Mouse (Mus musculus) liver, adult 2 months (tissue): ENCODE measurements around the gene Igf1r. TPM values are rescaled to one million over a fixed set of nuclear protein-coding genes. Genes with fewer than 3 reads are reported as not detected.

ENCODE experiments used
- DNase-seq: peaks from one replicate; pipeline ENCODE4 v3.0.0-alpha.2; 2011; ENCODE audit warnings: low read depth, low spot score; ENCODE audit errors: extremely low read depth
- H3K27ac ChIP-seq: fragments of 200-500 bp; replicated peaks from 2 replicates; pipeline ENCODE4 v1.5.1; 2012; ENCODE audit warnings: low read depth, mild to moderate bottlenecking, control low read depth, inconsistent platforms, low read length; ENCODE audit not compliant: insufficient read depth
- H3K27me3 ChIP-seq: fragments of 200-500 bp; 2 replicates; pipeline ENCODE4 v1.6.1; 2012; ENCODE audit warnings: mild to moderate bottlenecking, moderate library complexity, low read length, inconsistent platforms; ENCODE audit not compliant: control insufficient read depth, insufficient read depth
- H3K36me3 ChIP-seq: fragments of 200-500 bp; 2 replicates; pipeline ENCODE4 v1.6.1; 2012; ENCODE audit warnings: low read length, inconsistent platforms; ENCODE audit not compliant: control insufficient read depth, insufficient read depth
- H3K4me1 ChIP-seq: fragments of 200-500 bp; 2 replicates; pipeline ENCODE4 v1.6.1; 2011; ENCODE audit warnings: low read length; ENCODE audit not compliant: control insufficient read depth, insufficient read depth
- H3K4me3 ChIP-seq: fragments of 200-500 bp; 2 replicates; pipeline ENCODE4 v1.5.1; 2011; ENCODE audit warnings: low read depth, mild to moderate bottlenecking, control low read depth, low read length, moderate library complexity; ENCODE audit not compliant: insufficient read depth
- H3K79me2 ChIP-seq: fragments of 200-500 bp; 2 replicates; pipeline ENCODE4 v1.6.1; 2012; ENCODE audit warnings: inconsistent platforms, mild to moderate bottlenecking, low read length, moderate library complexity; ENCODE audit not compliant: control insufficient read depth, insufficient read depth
- H3K9ac ChIP-seq: fragments of 200-500 bp; 2 replicates; pipeline ENCODE4 v1.6.1; 2012; ENCODE audit warnings: low read depth, mild to moderate bottlenecking, control low read depth, inconsistent platforms, low read length
- CTCF ChIP-seq: fragments of 200-500 bp; IDR thresholded peaks from 2 replicates; pipeline ENCODE4 v1.5.1; 2011; ENCODE audit warnings: low read depth, low read length, control low read depth
- POLR2A ChIP-seq: fragments of 200-500 bp; IDR thresholded peaks from 2 replicates; pipeline ENCODE4 v1.6.1; 2011; ENCODE audit warnings: low read length, control low read depth; ENCODE audit not compliant: insufficient read depth; ENCODE audit errors: extremely low read depth
- WGBS: fragments of 180-500 bp; shearing (Covaris S2); methylation state at CpG from one replicate; pipeline ENCODE4 v1.1.7; 2018; 5-methylcytosine and 5-hydroxymethylcytosine counted together
- polyA plus RNA-seq: library from polyadenylated mRNA; depleted of rRNA; stranded (reverse); fragments of >200 nt; gene quantifications from 2 replicates; pipeline ENCODE4 v1.2.3, GENCODE M21; 2012
- total RNA-seq: library from RNA; depleted of rRNA; stranded (reverse); fragments of >200 nt; gene quantifications from 2 replicates; pipeline ENCODE4 v1.2.3, GENCODE M21; 2014

The Igf1r gene
- total and polyA plus RNA-seq, 2 experiments: 0.50 to 1.2 TPM

DNA sequence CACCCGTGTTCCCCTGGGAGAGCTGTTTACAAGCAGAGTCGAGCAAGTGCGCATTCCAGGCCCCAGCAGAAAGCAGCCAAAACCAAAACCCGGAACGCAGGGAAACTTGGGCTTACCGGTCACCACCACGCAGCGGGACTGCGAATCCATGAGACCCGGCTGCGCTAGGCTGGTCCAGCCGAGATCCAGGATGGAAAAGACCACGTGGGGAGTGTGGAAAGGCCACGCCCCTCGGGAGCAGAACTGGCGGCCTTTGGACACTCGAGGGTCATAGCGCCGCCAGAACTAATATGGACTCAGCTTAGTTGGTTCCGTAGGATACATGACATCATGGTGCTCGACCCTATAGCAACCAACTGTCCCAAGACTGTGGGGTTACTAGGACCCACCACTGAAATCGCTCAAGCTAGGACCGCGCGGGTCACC, 311.4 kb downstream of the Igf1r start, which contains the start of gene Pgpep1l:
Pgpep1l (minus strand) TSS at position 206 of the 426 bp plus-strand sequence.
- DNase-seq: peak; percentile 70
- Histone ChIP-seq H3K36me3 (no peaks in the 10 kb centered on the region), H3K27me3 (no peaks in the 10 kb centered on the region), H3K79me2 (no peaks in the 10 kb centered on the region), H3K4me1 (no peaks in the 10 kb centered on the region), H3K4me3 (peak within 1 kb of the TSS; percentile 10; the same call in 1 of the 2 replicates), H3K9ac (peak within 1 kb of the TSS; percentile 49), H3K27ac (no peak within 1 kb of the TSS)
- WGBS: 5% methylated on average over 25 of the region's 25 CpGs
- TF ChIP-seq POLR2A (0 out of 2 replicates have a peak, but pooled peaks have one; percentile 11), CTCF (no peak)

DNA sequence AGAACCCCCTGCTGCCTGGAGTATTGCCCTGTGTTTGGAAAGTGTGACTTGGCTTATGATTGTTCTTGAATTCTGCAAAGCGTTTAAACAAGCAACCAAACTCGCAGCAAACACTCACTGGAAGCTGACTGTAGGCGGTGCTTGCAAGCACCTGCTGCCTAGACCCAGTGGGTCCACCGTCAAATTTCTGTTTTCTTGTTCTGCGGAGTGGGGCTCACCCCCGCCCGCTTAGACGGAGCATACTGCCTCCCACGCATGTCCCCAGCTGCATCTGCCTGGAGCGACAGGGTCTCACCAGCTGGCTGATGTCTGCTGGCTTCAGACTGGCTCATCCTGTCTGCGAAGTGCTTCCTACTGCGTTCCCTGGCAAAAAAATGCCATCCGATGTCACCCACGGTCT, 311.9 kb downstream of the Igf1r start:
- peak; percentile 55 for DNase-seq
- H3K27ac ChIP-seq: no peak overlapping the region

DNA sequence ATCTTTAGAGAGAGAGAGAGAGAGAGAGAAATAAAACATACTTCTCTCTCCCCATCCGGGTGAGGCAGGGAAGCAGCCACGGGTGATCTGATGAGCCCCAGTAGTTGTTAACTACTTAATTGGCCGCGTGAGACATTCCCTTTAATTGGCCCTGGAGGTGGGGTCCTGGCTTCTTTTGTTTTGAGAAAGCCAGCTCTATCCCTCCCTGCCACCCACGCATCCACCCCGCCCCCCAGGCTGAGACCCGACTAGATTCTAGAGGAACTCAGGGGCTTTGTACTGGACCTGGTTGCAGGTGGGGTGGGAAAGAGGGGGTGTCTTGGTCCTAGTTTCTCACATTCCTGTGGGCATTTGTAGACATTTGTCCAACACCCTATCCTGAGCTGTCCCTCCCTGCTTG, 312.8 kb downstream of the Igf1r start:
- Histone ChIP-seq H3K4me3 (no peak overlapping the region), H3K9ac (no peak overlapping the region), H3K4me1 (no peaks in the 10 kb centered on the region), H3K79me2 (no peaks in the 10 kb centered on the region), H3K27ac (no peak overlapping the region), H3K27me3 (no peaks in the 10 kb centered on the region), H3K36me3 (0 out of 2 replicates have a peak, but pooled peaks cover 1% of the 10 kb centered on the region)
- no peak for DNase-seq
- TF ChIP-seq POLR2A (no peak), CTCF (no peak)
- 62% methylated on average over 7 of the region's 7 CpGs for WGBS

More for the DNA sequence above, 311.9 kb downstream of the Igf1r start:
- Histone ChIP-seq H3K36me3 (no peaks in the 10 kb centered on the region), H3K4me1 (no peaks in the 10 kb centered on the region), H3K9ac (peak overlapping the region; percentile 49), H3K4me3 (peak overlapping the region; percentile 10; the same call in 1 of the 2 replicates), H3K27me3 (no peaks in the 10 kb centered on the region), H3K79me2 (no peaks in the 10 kb centered on the region)
- 6% methylated on average over 14 of the region's 14 CpGs for WGBS
- TF ChIP-seq POLR2A: 0 out of 2 replicates have a peak, but pooled peaks have one; percentile 12
- no peak for TF ChIP-seq CTCF

DNA sequence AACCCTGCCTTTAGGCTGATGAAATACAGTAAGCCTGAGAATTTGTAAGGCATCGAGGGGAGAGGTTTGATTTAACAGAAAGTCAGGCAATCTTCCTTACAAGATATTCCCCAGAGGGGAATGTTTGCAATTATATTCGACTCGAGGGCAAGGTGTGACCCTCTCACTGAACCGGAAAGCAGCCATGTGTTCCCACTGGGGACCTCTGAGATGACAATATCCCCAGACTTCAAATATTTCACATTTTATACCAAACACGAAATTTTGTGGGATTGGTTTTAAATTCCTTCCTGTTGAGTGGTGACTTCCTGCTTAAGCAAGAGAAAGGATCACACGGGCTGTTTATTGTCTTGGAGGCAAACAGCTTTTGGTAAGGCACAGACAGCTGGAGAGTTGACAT, 314.1 kb downstream of the Igf1r start:
- no peaks in the 10 kb centered on the region for H3K27me3 ChIP-seq
- no peak for DNase-seq
- H3K27ac ChIP-seq: no peak overlapping the region
- no peaks in the 10 kb centered on the region for H3K79me2 ChIP-seq
- TF ChIP-seq POLR2A (no peak), CTCF (no peak)
- no peak overlapping the region for H3K4me3 ChIP-seq
- no peak overlapping the region for H3K9ac ChIP-seq
- 57% methylated on average over 6 of the region's 6 CpGs for WGBS
- peaks cover 2% of the 10 kb centered on the region; the same call in 1 of the 2 replicates for H3K4me1 ChIP-seq
- 0 out of 2 replicates have a peak, but pooled peaks cover 1% of the 10 kb centered on the region for H3K36me3 ChIP-seq

DNA sequence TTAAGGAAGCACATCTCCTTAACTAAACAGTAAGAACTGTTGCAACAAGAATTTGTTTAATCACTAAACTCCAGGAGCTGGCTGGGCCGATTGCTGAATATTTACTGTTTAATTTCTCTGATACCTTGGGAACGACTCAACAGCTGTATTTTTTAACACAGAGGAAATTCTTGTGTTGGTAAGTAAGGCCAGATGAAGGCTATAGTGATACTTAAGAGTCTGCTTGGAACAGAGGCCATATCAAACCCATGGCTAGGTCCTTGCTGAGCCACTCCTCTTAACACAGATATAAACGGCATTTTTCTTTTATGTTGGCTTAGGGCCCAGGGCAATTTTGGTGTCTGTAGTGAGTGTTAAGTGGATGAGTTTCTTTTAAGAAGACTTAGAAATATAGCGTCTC, 317.9 kb downstream of the Igf1r start:
- peak overlapping the region; percentile 20; the same call in 1 of the 2 replicates for H3K27ac ChIP-seq
- peak; percentile 55 for DNase-seq
- 26% methylated on average over 4 of the region's 4 CpGs for WGBS
- no peak overlapping the region for H3K4me3 ChIP-seq
- no peaks in the 10 kb centered on the region for H3K27me3 ChIP-seq
- H3K36me3 ChIP-seq: 0 out of 2 replicates have a peak, but pooled peaks cover 1% of the 10 kb centered on the region
- peak overlapping the region; percentile 39 for H3K9ac ChIP-seq
- H3K79me2 ChIP-seq: no peaks in the 10 kb centered on the region
- H3K4me1 ChIP-seq: peaks cover 4% of the 10 kb centered on the region; the same call in 1 of the 2 replicates
- TF ChIP-seq CTCF (no peak), POLR2A (no peak)

DNA sequence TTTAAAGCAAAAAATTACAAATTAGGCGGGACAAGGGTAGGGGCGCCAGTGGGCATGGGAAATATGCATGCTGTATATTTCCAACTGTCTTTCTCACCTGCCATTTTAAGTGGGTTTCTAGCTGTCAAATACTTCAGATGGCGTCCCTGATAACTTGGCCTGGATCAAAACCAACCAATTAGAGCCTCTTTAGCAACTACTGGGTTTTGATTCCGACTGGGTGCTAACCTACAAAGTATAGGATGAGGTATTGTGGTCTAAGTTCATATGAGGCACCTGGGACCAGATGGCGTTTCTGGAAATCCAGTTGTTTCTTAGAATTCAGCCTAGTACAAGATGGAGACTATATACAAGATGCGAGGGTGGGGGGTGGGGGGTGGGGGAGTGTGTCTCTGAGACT, 319.2 kb downstream of the Igf1r start:
- 94% methylated on average over 6 of the region's 6 CpGs for WGBS
- no peak overlapping the region for H3K9ac ChIP-seq
- no peaks in the 10 kb centered on the region for H3K27me3 ChIP-seq
- no peaks in the 10 kb centered on the region for H3K79me2 ChIP-seq
- H3K4me1 ChIP-seq: peaks cover 4% of the 10 kb centered on the region; the same call in 1 of the 2 replicates
- TF ChIP-seq POLR2A: no peak
- no peak for TF ChIP-seq CTCF
- H3K4me3 ChIP-seq: no peak overlapping the region
- no peak overlapping the region; the same call in 1 of the 2 replicates for H3K27ac ChIP-seq
- DNase-seq: no peak
- 0 out of 2 replicates have a peak, but pooled peaks cover 1% of the 10 kb centered on the region for H3K36me3 ChIP-seq
